Mouse (Mus musculus): Measurements from ENCODE around the gene Zfp687.

Gene Zfp687

GRCm38 (mm10) chr3:94972552-94972951 lies 42.7 kb downstream of the Zfp687 start:
- TF ChIP-seq CTCF (conservative IDR thresholded peaks at IDR 0.05; ENCODE audit: low read length), result no peak
- TF ChIP-seq NANOG (IDR thresholded peaks at IDR 0.05; ENCODE audit: borderline replicate concordance, low read length), result no peak
- Histone ChIP-seq H3K4me3 (replicated peaks; ENCODE audit: low read length) (no peak overlapping the region), H3K27me3 (ENCODE audit: insufficient read depth, low read length) (no peaks in the 10 kb centered on the region), H3K4me1 (replicated peaks; ENCODE audit: low read depth, low read length) (peaks cover 35% of the 10 kb centered on the region), H3K36me3 (ENCODE audit: insufficient read depth, low read length) (peaks cover 11% of the 10 kb centered on the region), H3K9me3 (ENCODE audit: low read length) (no peaks in the 10 kb centered on the region)

- Histone ChIP-seq H3K4me1 (replicated peaks; ENCODE audit: low read depth, low read length) (peaks cover 37% of the 10 kb centered on the region), H3K4me3 (replicated peaks; ENCODE audit: low read length) (no peak overlapping the region), H3K27me3 (ENCODE audit: insufficient read depth, low read length) (no peaks in the 10 kb centered on the region), H3K9me3 (ENCODE audit: low read length) (no peaks in the 10 kb centered on the region), H3K36me3 (ENCODE audit: insufficient read depth, low read length) (no peaks in the 10 kb centered on the region)
- no peak for TF ChIP-seq CTCF (conservative IDR thresholded peaks at IDR 0.05; ENCODE audit: low read length)
- TF ChIP-seq POU5F1 (IDR thresholded peaks at IDR 0.05; ENCODE audit: borderline replicate concordance, low read length), result no peak
- no peak for TF ChIP-seq NANOG (IDR thresholded peaks at IDR 0.05; ENCODE audit: borderline replicate concordance, low read length)
These were observed 49.4 kb downstream of the Zfp687 start for GRCm38 (mm10) chr3:94965878-94966277.

- H3K36me3 ChIP-seq (ENCODE audit: insufficient read depth, low read length), result no peaks in the 10 kb centered on the region
- no peaks in the 10 kb centered on the region for H3K9me3 ChIP-seq (ENCODE audit: low read length)
These were observed 50.3 kb downstream of the Zfp687 start for GRCm38 (mm10) chr3:94964989-94965388.

GRCm38 (mm10) chr3:94960322-94960721 lies 54.9 kb downstream of the Zfp687 start:
- TF ChIP-seq POU5F1 (IDR thresholded peaks at IDR 0.05; ENCODE audit: borderline replicate concordance, low read length) (no peak), CTCF (conservative IDR thresholded peaks at IDR 0.05; ENCODE audit: low read length) (no peak), NANOG (IDR thresholded peaks at IDR 0.05; ENCODE audit: borderline replicate concordance, low read length) (no peak)

More at GRCm38 (mm10) chr3:94964989-94965388, 50.3 kb downstream of the Zfp687 start:
- H3K4me1 ChIP-seq (replicated peaks; ENCODE audit: low read depth, low read length), result peaks cover 46% of the 10 kb centered on the region
- no peak for TF ChIP-seq NANOG (IDR thresholded peaks at IDR 0.05; ENCODE audit: borderline replicate concordance, low read length)
- TF ChIP-seq POU5F1 (IDR thresholded peaks at IDR 0.05; ENCODE audit: borderline replicate concordance, low read length), result no peak
- TF ChIP-seq CTCF (conservative IDR thresholded peaks at IDR 0.05; ENCODE audit: low read length), result no peak
- no peaks in the 10 kb centered on the region for H3K27me3 ChIP-seq (ENCODE audit: insufficient read depth, low read length)
- no peak overlapping the region for H3K4me3 ChIP-seq (replicated peaks; ENCODE audit: low read length)

GRCm38 (mm10) chr3:94959871-94960270 lies 55.4 kb downstream of the Zfp687 start:
- 0 out of 2 replicates have a peak, but pooled peaks cover 3% of the 10 kb centered on the region for H3K27me3 ChIP-seq (ENCODE audit: insufficient read depth, low read length)
- TF ChIP-seq POU5F1 (IDR thresholded peaks at IDR 0.05; ENCODE audit: borderline replicate concordance, low read length) (no peak), NANOG (IDR thresholded peaks at IDR 0.05; ENCODE audit: borderline replicate concordance, low read length) (no peak), CTCF (conservative IDR thresholded peaks at IDR 0.05; ENCODE audit: low read length) (no peak)
- H3K9me3 ChIP-seq (ENCODE audit: low read length), result no peaks in the 10 kb centered on the region
- H3K4me3 ChIP-seq (replicated peaks; ENCODE audit: low read length), result 0 out of 2 replicates have a peak overlapping the region, but pooled peaks have one; percentile 10
- H3K4me1 ChIP-seq (replicated peaks; ENCODE audit: low read depth, low read length), result peaks cover 63% of the 10 kb centered on the region
- peaks cover 45% of the 10 kb centered on the region for H3K36me3 ChIP-seq (ENCODE audit: insufficient read depth, low read length)

More at GRCm38 (mm10) chr3:94960322-94960721, 54.9 kb downstream of the Zfp687 start:
- Histone ChIP-seq H3K4me3 (replicated peaks; ENCODE audit: low read length) (0 out of 2 replicates have a peak overlapping the region, but pooled peaks have one; percentile 10), H3K9me3 (ENCODE audit: low read length) (no peaks in the 10 kb centered on the region), H3K27me3 (ENCODE audit: insufficient read depth, low read length) (no peaks in the 10 kb centered on the region), H3K4me1 (replicated peaks; ENCODE audit: low read depth, low read length) (peaks cover 58% of the 10 kb centered on the region), H3K36me3 (ENCODE audit: insufficient read depth, low read length) (peaks cover 40% of the 10 kb centered on the region)

- H3K27me3 ChIP-seq (ENCODE audit: insufficient read depth, low read length), result 0 out of 2 replicates have a peak, but pooled peaks cover 5% of the 10 kb centered on the region
- H3K4me3 ChIP-seq (replicated peaks; ENCODE audit: low read length), result no peak overlapping the region; the same call in 1 of the 2 replicates
- H3K36me3 ChIP-seq (ENCODE audit: insufficient read depth, low read length), result peaks cover 45% of the 10 kb centered on the region
- TF ChIP-seq POU5F1 (IDR thresholded peaks at IDR 0.05; ENCODE audit: borderline replicate concordance, low read length) (no peak), NANOG (IDR thresholded peaks at IDR 0.05; ENCODE audit: borderline replicate concordance, low read length) (no peak), CTCF (conservative IDR thresholded peaks at IDR 0.05; ENCODE audit: low read length) (no peak)
- no peaks in the 10 kb centered on the region for H3K9me3 ChIP-seq (ENCODE audit: low read length)
- H3K4me1 ChIP-seq (replicated peaks; ENCODE audit: low read depth, low read length), result peaks cover 66% of the 10 kb centered on the region
These were observed 57.0 kb downstream of the Zfp687 start for GRCm38 (mm10) chr3:94958295-94958694.
